Mouse (Mus musculus) bone marrow macrophage, adult 2 months (primary cell): ENCODE results near the gene Kdm7a.

Experiments
- CTCF ChIP-seq: IDR thresholded peaks from 2 replicates; pipeline ENCODE4 v1.5.1; 2012; ENCODE audit warnings: low read depth, mild to moderate bottlenecking, low read length, moderate library complexity
- POLR2A ChIP-seq: IDR thresholded peaks from 2 replicates; pipeline ENCODE4 v1.6.1; 2012; ENCODE audit warnings: mild to moderate bottlenecking, low read depth, low read length, borderline replicate concordance

GRCm38 (mm10) chr6:39117584-39118455, 88.8 kb downstream of the Kdm7a start, which contains the start of gene Parp12:
- TF ChIP-seq CTCF (no peak), POLR2A (no peak)
